Mouse (Mus musculus) kidney, embryonic 16.5 days (tissue): Measurements from ENCODE around the gene Il17rc. TPM values are rescaled to one million over a fixed set of nuclear protein-coding genes. Genes with fewer than 3 reads are reported as not detected.

Experiments
- ATAC-seq: fragments of 200-750 bp; cut with Nextera tagmentation; 2 replicates; pipeline ENCODE4 v1.8.0; 2017; ENCODE audit warnings: moderate TSS enrichment; ENCODE audit not compliant: low FRiP score, low TSS enrichment
- H3K27ac ChIP-seq: fragments of 300-500 bp; sonication (generic); 2 replicates; pipeline ENCODE4 v1.5.1; 2014; ENCODE audit warnings: low read length
- H3K27me3 ChIP-seq: fragments of 300-500 bp; sonication (generic); 2 replicates; pipeline ENCODE4 v1.6.1; 2014; ENCODE audit warnings: low read length, control low read depth, mixed read lengths; ENCODE audit not compliant: insufficient read depth
- H3K36me3 ChIP-seq: fragments of 300-500 bp; sonication (generic); 2 replicates; pipeline ENCODE4 v1.6.1; 2014; ENCODE audit warnings: low read length, control low read depth, mixed read lengths; ENCODE audit not compliant: insufficient read depth
- H3K4me1 ChIP-seq: fragments of 300-500 bp; sonication (generic); 2 replicates; pipeline ENCODE4 v1.6.1; 2014; ENCODE audit warnings: low read length, control low read depth, mixed read lengths; ENCODE audit not compliant: insufficient read depth
- H3K4me2 ChIP-seq: fragments of 300-500 bp; sonication (generic); replicated peaks from 2 replicates; pipeline ENCODE4 v1.6.1; 2014; ENCODE audit warnings: low read depth, low read length
- H3K4me3 ChIP-seq: fragments of 300-500 bp; sonication (generic); 2 replicates; pipeline ENCODE4 v1.5.1; 2014; ENCODE audit warnings: mild to moderate bottlenecking, low read length
- H3K9ac ChIP-seq: fragments of 300-500 bp; sonication (generic); replicated peaks from 2 replicates; pipeline ENCODE4 v1.6.1; 2014; ENCODE audit warnings: low read length
- H3K9me3 ChIP-seq: fragments of 300-500 bp; sonication (generic); 2 replicates; pipeline ENCODE4 v1.6.1; 2016; ENCODE audit warnings: low read length, control low read depth
- WGBS: fragments of 180-500 bp; shearing (Covaris S2); extraction: QIAGEN DNeasy Blood & Tissue Kit; methylation state at CpG from one replicate; pipeline ENCODE4 v1.1.7; 2014; 5-methylcytosine and 5-hydroxymethylcytosine counted together
- polyA plus RNA-seq: library from polyadenylated mRNA; unstranded; fragments of >200 nt; fragmentation: Nextera tagmentation; extraction: Ambion mirVana; gene quantifications from 2 replicates; pipeline ENCODE4 v1.2.1, GENCODE M21; 2015

Il17rc gene
- 18.2 and 31.0 TPM in 2 replicates for polyA plus RNA-seq

GRCm38 (mm10) chr6:113471297-113471936, at the start of gene Il17rc:
Gene Il17rc (plus strand): TSS chr6:113471427.
- peaks cover 28% of the 10 kb centered on the region for H3K4me1 ChIP-seq
- H3K36me3 ChIP-seq, result no peaks in the 10 kb centered on the region
- peak within 1 kb of the TSS; percentile 62 for H3K4me2 ChIP-seq
- peak within 1 kb of the TSS; percentile 40 for H3K4me3 ChIP-seq
- H3K9me3 ChIP-seq, result no peaks in the 10 kb centered on the region
- peak; percentile 76 for ATAC-seq
- 20% methylated on average over 12 of the region's 12 CpGs for WGBS
- H3K9ac ChIP-seq, result peak within 1 kb of the TSS; percentile 73
- H3K27ac ChIP-seq, result peak within 1 kb of the TSS; percentile 78
- peaks cover 5% of the 10 kb centered on the region; the same call in 1 of the 2 replicates for H3K27me3 ChIP-seq

- Histone ChIP-seq H3K4me1 (peaks cover 10% of the 10 kb centered on the region), H3K9me3 (peaks cover 4% of the 10 kb centered on the region; the same call in 1 of the 2 replicates), H3K9ac (no peak overlapping the region), H3K27ac (no peak overlapping the region), H3K4me2 (no peak overlapping the region), H3K36me3 (no peaks in the 10 kb centered on the region), H3K4me3 (no peak overlapping the region), H3K27me3 (no peaks in the 10 kb centered on the region)
- WGBS, result 73% methylated on average over 4 of the region's 4 CpGs
- no peak for ATAC-seq
Measured at GRCm38 (mm10) chr6:113423000-113423399, 48.2 kb upstream of the Il17rc start.

- Histone ChIP-seq H3K9me3 (peaks cover 4% of the 10 kb centered on the region; the same call in 1 of the 2 replicates), H3K4me1 (0 out of 2 replicates have a peak, but pooled peaks cover 3% of the 10 kb centered on the region), H3K4me3 (no peak overlapping the region), H3K27ac (no peak overlapping the region), H3K4me2 (no peak overlapping the region), H3K9ac (no peak overlapping the region), H3K27me3 (no peaks in the 10 kb centered on the region), H3K36me3 (no peaks in the 10 kb centered on the region)
- no peak for ATAC-seq
- WGBS, result 81% methylated on average over 7 of the region's 7 CpGs
Measured at GRCm38 (mm10) chr6:113424187-113424586, 47.0 kb upstream of the Il17rc start.

GRCm38 (mm10) chr6:113426696-113427095, 44.5 kb upstream of the Il17rc start:
- ATAC-seq, result no peak
- 93% methylated on average over 4 of the region's 4 CpGs for WGBS
- H3K27ac ChIP-seq, result no peak overlapping the region
- no peaks in the 10 kb centered on the region for H3K4me1 ChIP-seq
- no peak overlapping the region for H3K4me2 ChIP-seq
- H3K27me3 ChIP-seq, result no peaks in the 10 kb centered on the region
- no peak overlapping the region for H3K9ac ChIP-seq
- H3K9me3 ChIP-seq, result peaks cover 4% of the 10 kb centered on the region; the same call in 1 of the 2 replicates
- H3K4me3 ChIP-seq, result no peak overlapping the region
- no peaks in the 10 kb centered on the region for H3K36me3 ChIP-seq

- Histone ChIP-seq H3K36me3 (no peaks in the 10 kb centered on the region), H3K9ac (no peak overlapping the region), H3K27me3 (no peaks in the 10 kb centered on the region), H3K9me3 (peaks cover 4% of the 10 kb centered on the region; the same call in 1 of the 2 replicates), H3K4me3 (no peak overlapping the region), H3K4me1 (no peaks in the 10 kb centered on the region), H3K27ac (no peak overlapping the region), H3K4me2 (no peak overlapping the region)
- WGBS, result 57% methylated on average over 3 of the region's 3 CpGs
- no peak for ATAC-seq
Measured at GRCm38 (mm10) chr6:113427397-113427796, 43.8 kb upstream of the Il17rc start.

GRCm38 (mm10) chr6:113428006-113428405, 43.2 kb upstream of the Il17rc start:
- H3K9me3 ChIP-seq, result peaks cover 4% of the 10 kb centered on the region; the same call in 1 of the 2 replicates
- no peaks in the 10 kb centered on the region for H3K27me3 ChIP-seq
- 84% methylated on average over 16 of the region's 16 CpGs for WGBS
- no peak for ATAC-seq
- no peak overlapping the region for H3K9ac ChIP-seq
- H3K27ac ChIP-seq, result no peak overlapping the region
- H3K4me3 ChIP-seq, result no peak overlapping the region
- no peaks in the 10 kb centered on the region for H3K4me1 ChIP-seq
- H3K4me2 ChIP-seq, result no peak overlapping the region
- H3K36me3 ChIP-seq, result no peaks in the 10 kb centered on the region

- Histone ChIP-seq H3K4me1 (no peaks in the 10 kb centered on the region), H3K27ac (no peak overlapping the region), H3K4me2 (no peak overlapping the region), H3K4me3 (no peak overlapping the region), H3K9me3 (peaks cover 4% of the 10 kb centered on the region; the same call in 1 of the 2 replicates), H3K27me3 (no peaks in the 10 kb centered on the region), H3K9ac (no peak overlapping the region), H3K36me3 (no peaks in the 10 kb centered on the region)
- WGBS, result 76% methylated on average over 3 of the region's 3 CpGs
- no peak for ATAC-seq
Measured at GRCm38 (mm10) chr6:113429965-113430364, 41.3 kb upstream of the Il17rc start.

GRCm38 (mm10) chr6:113430846-113431245, 40.4 kb upstream of the Il17rc start:
- Histone ChIP-seq H3K4me1 (no peaks in the 10 kb centered on the region), H3K27me3 (no peaks in the 10 kb centered on the region), H3K4me2 (no peak overlapping the region), H3K4me3 (no peak overlapping the region), H3K36me3 (no peaks in the 10 kb centered on the region), H3K27ac (no peak overlapping the region), H3K9me3 (peaks cover 4% of the 10 kb centered on the region; the same call in 1 of the 2 replicates), H3K9ac (no peak overlapping the region)
- WGBS, result 47% methylated on average over 3 of the region's 3 CpGs
- no peak for ATAC-seq

- H3K4me3 ChIP-seq, result no peak overlapping the region
- H3K4me1 ChIP-seq, result no peaks in the 10 kb centered on the region
- no peak overlapping the region for H3K4me2 ChIP-seq
- no peak for ATAC-seq
- H3K9ac ChIP-seq, result no peak overlapping the region
- H3K9me3 ChIP-seq, result peaks cover 4% of the 10 kb centered on the region; the same call in 1 of the 2 replicates
- no peaks in the 10 kb centered on the region for H3K27me3 ChIP-seq
- H3K36me3 ChIP-seq, result no peaks in the 10 kb centered on the region
- H3K27ac ChIP-seq, result no peak overlapping the region
- 46% methylated on average over 3 of the region's 3 CpGs for WGBS
Measured at GRCm38 (mm10) chr6:113431801-113432200, 39.4 kb upstream of the Il17rc start.

GRCm38 (mm10) chr6:113433661-113434060, 37.6 kb upstream of the Il17rc start:
- no peaks in the 10 kb centered on the region for H3K27me3 ChIP-seq
- no peak for ATAC-seq
- WGBS, result 64% methylated on average over 3 of the region's 3 CpGs

More at GRCm38 (mm10) chr6:113433661-113434060, 37.6 kb upstream of the Il17rc start:
- Histone ChIP-seq H3K9me3 (no peaks in the 10 kb centered on the region), H3K4me1 (no peaks in the 10 kb centered on the region), H3K27ac (no peak overlapping the region), H3K9ac (no peak overlapping the region), H3K4me2 (no peak overlapping the region), H3K4me3 (no peak overlapping the region), H3K36me3 (no peaks in the 10 kb centered on the region)
